Mouse (Mus musculus): ENCODE data around the gene Zfp866.
A peak's percentile ranks its signal among the peaks of the same experiment; 100 is the strongest.

Gene Zfp866

DNA sequence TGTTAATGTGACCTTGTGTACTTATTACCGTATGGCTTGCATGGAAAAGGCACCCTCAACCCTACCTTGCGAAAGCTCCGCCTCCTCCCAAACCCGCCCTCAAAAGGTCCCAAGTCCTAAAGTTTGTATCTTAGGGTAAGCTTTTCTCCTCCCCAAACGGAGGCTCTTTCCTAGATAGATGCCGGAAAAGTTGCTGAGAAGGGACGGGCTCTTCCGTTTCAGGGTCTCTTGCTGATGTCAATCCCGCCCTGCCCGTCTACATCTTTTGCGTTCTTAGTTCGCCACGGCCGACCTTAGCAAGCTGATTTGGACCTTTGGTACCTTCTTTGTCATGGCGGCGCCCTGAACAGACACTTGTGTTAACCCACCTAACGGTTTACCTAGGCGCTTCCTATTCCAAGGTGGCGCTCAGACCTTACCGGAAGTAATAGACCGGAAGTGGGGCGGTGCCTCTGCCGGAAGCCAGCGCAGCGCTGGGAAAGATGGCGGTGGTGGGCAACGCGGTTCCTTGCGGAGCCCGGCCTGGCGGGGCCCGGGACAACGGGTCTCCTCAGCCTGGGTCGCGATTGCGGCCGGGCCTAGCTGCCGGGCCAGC, at the start of gene Zfp866, which contains the start of gene Atp13a1:
Zfp866 (minus strand) TSS at position 406 of the 595 bp plus-strand sequence.
Atp13a1 (plus strand) TSS at position 391 of the 595 bp plus-strand sequence.
- DNase-seq (ENCODE audit: extremely low read depth, insufficient read length, low spot score) = peak; percentile 80

GRCm38 (mm10) chr8:69837057-69837682, 46.2 kb upstream of the Zfp866 start:
- DNase-seq (ENCODE audit: extremely low read depth, insufficient read length, low spot score) = no peak

GRCm38 (mm10) chr8:69832298-69832853, 41.4 kb upstream of the Zfp866 start, which contains the start of gene Pbx4:
TSS of gene Pbx4 (plus strand) at chr8:69832491.
- no peak for DNase-seq (ENCODE audit: extremely low read depth, insufficient read length, low spot score)

- no peak for DNase-seq (ENCODE audit: extremely low read depth, insufficient read length, low spot score)
Measured at GRCm38 (mm10) chr8:69826371-69826770, 35.4 kb upstream of the Zfp866 start.

- peak; percentile 66 for DNase-seq (ENCODE audit: extremely low read depth, insufficient read length, low spot score)
Measured at GRCm38 (mm10) chr8:69822386-69823191, 31.6 kb upstream of the Zfp866 start, which contains the start of gene Lpar2. TSS of gene Lpar2 (plus strand) at chr8:69822429.

DNA sequence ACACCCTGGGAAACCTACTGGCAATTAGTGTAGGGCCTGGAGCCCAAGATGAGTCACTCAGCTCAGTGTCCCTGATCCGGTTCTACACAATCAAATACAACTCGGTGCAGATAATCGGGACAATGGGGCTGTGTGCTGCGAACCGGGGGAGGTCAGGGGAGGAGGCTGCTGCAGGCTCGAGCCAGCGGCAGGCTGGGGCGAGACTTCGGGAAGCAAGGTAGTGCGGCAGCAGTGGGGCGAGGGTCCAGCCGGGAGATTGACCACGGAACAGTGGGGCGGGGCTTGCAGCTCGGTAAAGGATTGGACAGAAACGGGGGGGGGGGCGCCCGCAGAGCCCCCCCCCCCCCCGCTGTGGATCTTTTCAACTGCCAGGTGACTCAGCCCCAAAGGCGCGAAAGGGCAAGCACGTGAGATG, 31.0 kb upstream of the Zfp866 start:
- peak; percentile 78 for DNase-seq (ENCODE audit: extremely low read depth, insufficient read length, low spot score)

DNA sequence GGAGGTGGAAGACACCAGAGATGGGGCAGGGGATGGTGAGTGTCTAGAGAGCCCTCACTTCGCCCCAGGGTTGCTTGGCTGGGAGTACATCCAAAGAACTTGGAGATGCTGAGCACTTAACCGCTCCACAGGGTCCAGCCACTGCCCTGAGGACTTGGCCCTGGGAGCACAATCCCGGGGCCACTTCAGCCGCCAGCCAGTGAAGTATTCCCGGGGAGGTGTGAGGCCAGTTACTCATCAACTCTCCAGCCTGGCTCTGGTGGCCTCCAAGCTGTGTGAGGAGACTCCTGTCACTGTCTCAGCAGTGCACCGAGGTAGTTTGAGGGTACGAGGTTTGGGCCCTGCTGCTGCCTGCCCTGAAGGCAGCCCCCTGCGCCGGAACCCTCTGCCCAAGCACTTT, 29.5 kb upstream of the Zfp866 start:
- DNase-seq (ENCODE audit: extremely low read depth, insufficient read length, low spot score) = no peak

DNA sequence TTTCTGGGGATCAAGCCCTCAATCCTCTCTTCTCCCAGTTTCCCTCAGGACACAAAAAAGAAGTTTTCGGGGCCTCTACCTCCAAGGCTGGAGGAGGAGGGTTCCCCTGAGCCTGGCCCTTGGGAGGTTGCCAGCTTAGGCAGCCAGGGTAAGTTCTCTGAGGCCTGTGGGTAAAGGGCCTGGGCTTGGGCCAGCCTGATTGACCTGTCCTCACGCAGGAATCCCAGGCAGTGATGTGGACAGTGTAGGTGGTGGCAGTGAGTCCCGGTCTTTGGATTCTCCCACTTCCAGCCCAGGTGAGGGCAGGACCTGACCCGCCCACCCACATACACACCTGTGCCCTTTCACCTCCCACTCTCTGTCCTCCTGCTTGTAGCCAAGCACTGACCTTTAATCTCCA, 24.4 kb upstream of the Zfp866 start:
- no peak for DNase-seq (ENCODE audit: extremely low read depth, insufficient read length, low spot score)

- DNase-seq (ENCODE audit: extremely low read depth, insufficient read length, low spot score) = no peak
Measured at GRCm38 (mm10) chr8:69814881-69815280, 23.9 kb upstream of the Zfp866 start.

GRCm38 (mm10) chr8:69809820-69810219, 18.8 kb upstream of the Zfp866 start:
- no peak for DNase-seq (ENCODE audit: extremely low read depth, insufficient read length, low spot score)

DNA sequence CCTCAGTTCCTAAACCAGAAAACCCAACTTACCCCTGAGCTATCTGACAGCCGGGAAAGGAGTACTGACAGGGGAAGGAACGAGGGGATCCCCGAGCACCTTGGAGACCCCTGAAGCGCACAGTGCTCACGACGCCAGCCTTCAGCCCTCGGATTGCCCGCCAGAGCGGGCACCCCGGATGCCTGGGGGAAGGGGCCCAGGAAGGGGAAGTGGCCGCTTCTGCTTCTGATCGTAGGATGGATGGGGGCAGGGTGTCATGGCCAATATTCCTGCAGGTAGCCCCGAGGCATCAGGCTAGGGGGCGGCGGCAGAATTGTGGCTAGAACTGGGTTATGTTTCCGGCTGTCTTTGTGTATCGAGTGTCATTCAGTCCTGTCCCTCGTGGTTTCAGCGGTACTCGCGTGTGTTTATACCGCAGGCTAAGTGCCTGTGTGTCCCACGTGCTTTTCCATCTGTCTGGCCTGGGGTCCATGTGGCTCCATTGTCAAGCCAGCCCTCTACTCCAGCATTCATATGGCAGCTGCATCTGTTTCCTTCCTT, 18.0 kb upstream of the Zfp866 start:
- no peak for DNase-seq (ENCODE audit: extremely low read depth, insufficient read length, low spot score)

GRCm38 (mm10) chr8:69808094-69808863, 17.3 kb upstream of the Zfp866 start, which contains the start of gene Gmip:
TSS of gene Gmip (plus strand) at chr8:69808679.
- DNase-seq (ENCODE audit: extremely low read depth, insufficient read length, low spot score) = peak; percentile 80

DNA sequence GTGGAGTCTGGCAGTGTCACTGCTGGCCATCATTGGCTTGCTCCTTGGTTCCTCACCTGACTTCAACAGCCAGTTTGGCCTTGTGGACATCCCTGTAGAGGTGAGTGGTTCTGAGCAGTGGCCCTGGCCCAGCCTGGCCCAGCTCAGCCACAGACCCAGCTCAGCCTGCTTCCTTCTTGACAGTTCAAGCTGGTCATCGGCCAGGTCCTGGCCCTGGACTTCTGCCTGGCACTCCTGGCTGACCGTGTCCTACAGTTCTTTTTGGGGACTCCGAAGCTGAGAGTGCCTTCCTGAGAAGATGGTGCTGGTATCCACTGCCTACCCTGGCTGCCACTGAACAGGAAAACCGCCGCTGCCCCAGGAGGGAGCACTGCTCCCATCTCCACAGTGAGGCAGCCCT, 16.3 kb upstream of the Zfp866 start:
- DNase-seq (ENCODE audit: extremely low read depth, insufficient read length, low spot score) = no peak

- no peak for DNase-seq (ENCODE audit: extremely low read depth, insufficient read length, low spot score)
Measured at GRCm38 (mm10) chr8:69805491-69805890, 14.5 kb upstream of the Zfp866 start.

- DNase-seq (ENCODE audit: extremely low read depth, insufficient read length, low spot score) = no peak
Measured at GRCm38 (mm10) chr8:69805086-69805485, 14.1 kb upstream of the Zfp866 start.

DNA sequence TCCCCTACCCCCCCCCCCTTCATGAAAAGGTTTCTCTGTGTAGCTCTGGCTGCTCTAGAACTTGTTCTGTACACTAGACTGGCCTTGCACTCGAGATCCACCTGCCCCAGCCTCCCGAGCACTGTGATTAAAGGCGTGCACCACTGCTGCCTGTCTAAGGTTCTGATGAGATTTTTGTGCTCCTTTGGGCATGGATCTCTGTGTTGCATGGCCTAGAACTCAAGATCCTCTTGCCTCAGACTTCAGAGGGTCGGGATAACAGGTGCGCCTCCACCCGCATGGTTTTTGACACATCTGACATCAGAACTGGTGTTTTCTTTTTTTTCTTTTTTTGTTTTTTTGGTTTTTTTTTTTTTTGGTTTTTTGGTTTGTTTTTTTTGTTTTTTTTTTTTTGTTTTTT, 13.6 kb upstream of the Zfp866 start:
- no peak for DNase-seq (ENCODE audit: extremely low read depth, insufficient read length, low spot score)

GRCm38 (mm10) chr8:69803366-69803765, 12.4 kb upstream of the Zfp866 start:
- no peak for DNase-seq (ENCODE audit: extremely low read depth, insufficient read length, low spot score)

- DNase-seq (ENCODE audit: extremely low read depth, insufficient read length, low spot score) = no peak
Measured at GRCm38 (mm10) chr8:69802216-69802615, 11.2 kb upstream of the Zfp866 start.

DNA sequence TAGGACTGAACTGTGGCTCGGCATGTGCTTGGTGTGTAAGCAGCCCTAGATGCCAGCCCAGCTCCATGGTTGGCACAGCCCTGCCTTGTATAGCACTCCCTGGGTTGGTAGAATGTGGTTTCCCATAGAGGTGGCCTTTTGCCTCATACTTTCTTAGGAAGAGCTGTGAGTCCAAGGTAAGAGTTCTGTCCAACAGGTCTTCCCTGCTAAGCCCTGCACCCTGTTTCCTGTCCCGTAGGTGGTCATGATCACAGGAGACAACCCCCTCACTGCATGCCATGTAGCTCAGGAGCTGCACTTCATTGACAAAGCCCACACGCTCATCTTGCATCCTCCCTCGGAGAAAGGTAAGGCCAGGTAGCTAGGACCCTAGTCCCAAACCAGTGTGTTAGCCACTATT, 10.8 kb upstream of the Zfp866 start:
- no peak for DNase-seq (ENCODE audit: extremely low read depth, insufficient read length, low spot score)

GRCm38 (mm10) chr8:69799946-69800345, 9.0 kb upstream of the Zfp866 start:
- no peak for DNase-seq (ENCODE audit: extremely low read depth, insufficient read length, low spot score)
